Mouse (Mus musculus): ENCODE results near the gene Zrsr1.
A peak's percentile ranks its signal among the peaks of the same experiment; 100 is the strongest.

Gene Zrsr1

DNA sequence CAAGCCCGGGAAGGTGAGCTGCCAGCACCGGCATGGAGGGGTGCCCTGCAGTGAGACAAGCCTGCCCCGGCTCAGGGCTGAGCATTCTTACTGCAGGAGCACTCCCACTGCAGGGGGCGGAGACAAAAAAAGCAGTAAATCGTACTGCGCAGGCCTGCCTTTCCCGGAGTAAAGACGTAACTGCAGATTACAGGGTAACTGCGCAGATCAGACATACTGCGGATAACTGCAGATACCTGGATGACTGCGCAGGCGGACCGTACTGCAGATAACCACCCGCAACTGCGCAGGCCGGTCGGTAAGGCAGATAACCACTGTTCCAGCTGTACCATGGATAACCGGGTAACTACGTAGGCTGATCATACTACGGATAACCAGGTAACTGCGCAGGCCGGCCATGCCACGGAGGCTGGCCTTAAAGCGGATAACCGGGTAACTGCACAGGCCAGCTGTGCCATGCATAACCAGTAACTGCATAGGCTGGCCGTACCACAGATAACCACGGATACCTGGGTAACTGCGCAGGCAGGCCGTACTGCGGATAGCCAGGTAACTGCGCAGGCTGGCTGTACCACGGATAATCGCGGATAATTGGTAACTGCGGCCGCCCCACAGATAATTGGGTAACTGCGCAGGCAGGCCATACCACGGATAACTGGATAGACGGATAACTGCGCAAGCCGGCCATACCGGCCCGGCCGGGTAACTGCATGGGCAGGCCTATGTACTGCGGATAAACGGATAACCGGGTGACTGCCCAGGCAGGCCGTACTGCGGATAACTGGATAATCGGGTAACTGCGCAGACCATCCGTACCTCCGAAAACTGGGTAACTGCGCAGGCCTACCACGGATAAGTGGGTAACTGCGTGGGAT is at the start of gene Zrsr1:
Zrsr1 (plus strand) TSS at position 171 of the 875 bp plus-strand sequence.
- no peak for DNase-seq (ENCODE audit: low spot score)

DNA sequence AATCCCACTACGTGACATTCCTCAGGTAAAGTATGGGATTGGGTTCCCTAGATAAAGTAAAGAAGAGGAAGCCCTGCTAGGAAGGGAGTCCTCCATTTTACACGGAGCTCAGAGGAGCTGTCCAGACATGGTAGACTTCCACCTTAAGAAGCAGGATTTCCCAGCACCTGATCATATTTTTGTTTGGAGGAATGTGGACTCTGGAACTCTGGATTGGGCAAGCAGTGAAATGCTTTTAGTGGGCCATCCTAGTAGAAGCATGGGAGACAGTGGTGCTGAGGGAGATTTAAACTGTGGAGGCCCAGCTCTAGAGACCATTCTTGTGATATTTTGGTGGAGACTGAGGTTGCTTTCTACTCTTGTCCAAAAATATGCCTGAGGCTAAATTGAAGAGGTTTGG is 49.3 kb upstream of the Zrsr1 start:
- DNase-seq (ENCODE audit: low spot score), result no peak

DNA sequence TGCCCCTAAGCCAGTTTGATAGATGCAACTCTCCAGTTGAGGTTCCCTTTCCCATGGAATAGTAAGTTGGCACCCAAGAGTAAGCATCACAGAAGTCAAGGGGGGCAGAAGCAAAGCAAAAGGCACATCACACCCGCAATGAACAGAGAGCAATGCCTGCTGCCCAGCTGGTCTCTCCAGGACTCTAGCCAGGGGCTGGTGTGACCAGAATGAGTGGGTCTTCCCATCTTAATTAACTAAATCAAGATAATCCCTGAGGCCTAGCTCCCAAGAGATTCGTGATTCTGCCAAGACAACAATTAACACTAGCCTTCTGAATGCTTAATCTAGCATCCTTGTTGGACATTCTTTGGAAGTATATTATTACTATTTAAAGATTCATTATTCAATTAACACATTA is 48.2 kb upstream of the Zrsr1 start:
- peak; percentile 57 for DNase-seq (ENCODE audit: low spot score)

DNA sequence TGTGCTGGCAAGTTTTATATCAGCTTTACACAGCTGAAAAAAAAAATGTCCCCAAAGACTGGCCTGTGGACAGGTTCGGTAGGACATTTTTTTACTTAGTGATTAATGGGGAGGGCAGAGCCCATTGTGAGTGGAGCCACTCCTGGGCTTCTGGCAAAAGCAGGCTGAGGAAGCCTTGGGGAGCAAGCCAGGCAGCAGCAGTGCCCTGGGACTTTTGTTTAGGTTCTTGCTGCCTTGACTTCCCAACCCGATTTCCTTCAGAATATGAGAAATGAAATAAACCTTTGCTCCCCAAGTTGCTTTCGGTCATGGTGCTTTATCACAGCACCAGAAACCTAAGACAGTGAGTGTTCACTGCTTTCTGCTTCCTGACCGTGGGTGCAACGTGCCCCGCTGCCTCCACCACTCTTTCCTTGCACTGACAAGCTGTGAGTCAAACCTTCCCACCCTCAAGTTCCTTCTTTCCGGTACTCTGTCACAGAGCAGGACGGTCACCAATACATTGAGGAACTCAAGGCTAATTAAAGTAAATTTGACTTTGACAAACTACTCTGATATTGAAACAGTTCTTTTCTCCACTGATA is 43.1 kb upstream of the Zrsr1 start:
- no peak for DNase-seq (ENCODE audit: low spot score)

- peak; percentile 30 for DNase-seq (ENCODE audit: low spot score)
Observed at GRCm38 (mm10) chr11:22930129-22930528, 41.7 kb upstream of the Zrsr1 start.

- no peak for DNase-seq (ENCODE audit: low spot score)
Observed at GRCm38 (mm10) chr11:22931320-22931905, 40.4 kb upstream of the Zrsr1 start.

DNA sequence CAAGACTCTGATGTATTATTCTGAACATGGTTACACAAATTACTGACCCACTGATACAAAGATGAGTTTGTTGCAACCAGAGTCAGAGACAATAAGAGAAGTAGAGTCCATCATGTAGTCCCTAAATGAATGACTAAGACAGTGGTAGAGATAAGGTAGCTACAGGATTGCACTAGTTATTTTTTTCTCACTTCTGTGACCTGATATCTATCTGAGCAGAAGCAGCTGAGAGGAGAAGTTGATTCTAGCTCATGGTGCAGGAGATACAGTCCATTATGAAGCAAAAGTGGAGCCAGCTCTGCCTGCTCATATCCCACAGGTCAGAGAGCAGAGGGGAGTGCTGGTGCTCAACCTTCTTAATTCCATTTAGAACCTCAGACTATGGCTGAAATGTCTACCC is 39.6 kb upstream of the Zrsr1 start:
- no peak for DNase-seq (ENCODE audit: low spot score)

GRCm38 (mm10) chr11:22936446-22937125 is 35.2 kb upstream of the Zrsr1 start:
- DNase-seq (ENCODE audit: low spot score), result no peak

- no peak for DNase-seq (ENCODE audit: low spot score)
Observed at GRCm38 (mm10) chr11:22937716-22938316, 34.0 kb upstream of the Zrsr1 start.

DNA sequence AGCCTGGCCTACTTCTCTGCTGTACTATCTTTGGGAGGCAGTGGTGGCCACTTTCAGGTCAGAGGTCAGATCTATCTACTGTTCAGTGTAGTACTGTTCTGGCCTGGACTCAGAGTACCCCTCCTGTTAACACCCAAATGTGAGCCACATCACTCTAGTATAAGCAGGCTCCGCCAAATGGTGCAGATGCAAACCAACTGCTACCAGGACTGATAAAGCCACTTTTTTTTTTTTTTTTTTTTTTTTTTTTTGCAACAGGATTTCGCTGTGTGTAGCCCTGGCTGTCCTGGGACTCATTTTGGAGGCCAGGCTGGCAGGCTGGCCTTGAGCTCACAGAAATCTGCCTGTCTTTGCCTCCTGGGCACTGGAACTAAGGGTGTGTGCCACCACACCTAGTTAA is 32.8 kb upstream of the Zrsr1 start:
- no peak for DNase-seq (ENCODE audit: low spot score)

DNA sequence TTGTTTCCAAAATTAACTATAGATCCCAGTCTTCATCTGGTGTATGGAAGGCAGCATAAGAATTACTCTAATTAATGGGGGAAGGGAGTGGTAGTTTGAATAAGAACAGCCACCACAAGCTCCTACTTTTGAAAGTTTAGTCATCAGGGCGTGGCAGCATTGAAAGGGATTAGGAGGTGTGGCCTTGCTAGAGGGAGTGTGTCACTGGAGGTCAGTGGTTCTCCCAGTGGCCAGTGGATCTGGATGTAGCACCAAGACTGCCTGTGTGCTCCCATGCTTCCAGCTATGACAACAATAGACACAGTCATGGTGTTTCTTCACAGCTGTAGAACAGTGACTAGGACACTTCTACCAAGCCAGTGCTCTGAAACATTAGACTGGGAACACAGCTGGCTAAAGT is 22.7 kb upstream of the Zrsr1 start:
- DNase-seq (ENCODE audit: low spot score), result no peak

DNA sequence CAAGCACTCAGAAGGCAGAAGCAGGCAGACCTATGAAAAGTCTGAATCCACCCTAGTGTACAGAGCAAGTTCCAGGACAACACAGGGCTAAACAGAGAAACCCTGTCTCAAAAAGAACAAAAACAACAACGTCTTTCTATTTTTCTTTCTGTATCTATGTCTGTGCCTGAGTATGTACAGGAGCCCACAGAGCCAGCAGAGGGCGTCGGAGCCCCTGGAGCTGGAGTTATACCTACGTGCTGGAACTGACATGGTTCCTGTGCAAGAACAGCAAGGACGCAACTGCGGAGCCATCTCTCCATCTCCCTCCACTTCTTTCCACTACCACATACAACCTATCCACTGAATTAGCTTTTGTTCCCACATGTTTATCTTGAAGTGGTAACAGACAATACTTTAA is 21.7 kb upstream of the Zrsr1 start:
- DNase-seq (ENCODE audit: low spot score), result no peak

DNA sequence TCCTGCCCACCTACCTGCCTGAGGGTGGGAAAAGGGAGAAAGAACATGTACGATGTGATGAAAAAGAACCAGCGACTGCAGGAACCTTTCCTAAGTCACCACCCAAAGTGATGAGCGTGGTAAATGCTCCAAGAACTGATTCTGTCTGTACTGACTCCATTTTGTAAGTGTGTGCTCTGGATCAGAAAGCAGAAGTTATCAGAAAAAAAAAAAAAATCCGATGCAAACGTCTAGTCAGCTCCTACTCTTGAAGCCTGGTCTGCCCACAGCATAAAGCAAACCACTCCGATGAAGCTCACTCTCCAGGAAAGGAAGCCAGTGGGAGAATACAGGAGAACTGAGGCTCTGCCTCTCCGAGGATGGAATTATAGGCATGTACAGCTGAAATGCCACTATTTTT is 19.1 kb upstream of the Zrsr1 start:
- DNase-seq (ENCODE audit: low spot score), result no peak

- DNase-seq (ENCODE audit: low spot score), result no peak
Observed at GRCm38 (mm10) chr11:22956346-22956745, 15.5 kb upstream of the Zrsr1 start.

DNA sequence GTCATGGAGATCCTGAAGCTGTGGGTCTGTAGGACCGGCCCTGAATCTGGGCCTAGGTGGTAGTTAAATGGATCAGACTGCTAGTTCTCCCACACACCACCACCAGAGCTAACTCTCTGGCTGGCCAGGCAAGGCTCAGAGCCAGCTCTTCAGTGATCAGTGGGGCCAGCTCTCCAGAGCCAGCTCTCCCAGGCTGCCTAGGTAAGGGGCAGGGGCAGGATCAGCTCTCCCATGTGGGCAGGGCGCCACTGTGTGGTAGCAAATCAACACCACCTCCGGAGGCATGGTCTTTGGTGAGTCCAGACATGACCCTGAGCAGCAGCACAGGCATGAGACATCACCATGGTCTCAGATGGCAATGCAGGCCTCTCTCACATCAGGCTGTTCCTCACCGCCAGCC is 15.0 kb upstream of the Zrsr1 start:
- peak; percentile 79 for DNase-seq (ENCODE audit: low spot score)

DNA sequence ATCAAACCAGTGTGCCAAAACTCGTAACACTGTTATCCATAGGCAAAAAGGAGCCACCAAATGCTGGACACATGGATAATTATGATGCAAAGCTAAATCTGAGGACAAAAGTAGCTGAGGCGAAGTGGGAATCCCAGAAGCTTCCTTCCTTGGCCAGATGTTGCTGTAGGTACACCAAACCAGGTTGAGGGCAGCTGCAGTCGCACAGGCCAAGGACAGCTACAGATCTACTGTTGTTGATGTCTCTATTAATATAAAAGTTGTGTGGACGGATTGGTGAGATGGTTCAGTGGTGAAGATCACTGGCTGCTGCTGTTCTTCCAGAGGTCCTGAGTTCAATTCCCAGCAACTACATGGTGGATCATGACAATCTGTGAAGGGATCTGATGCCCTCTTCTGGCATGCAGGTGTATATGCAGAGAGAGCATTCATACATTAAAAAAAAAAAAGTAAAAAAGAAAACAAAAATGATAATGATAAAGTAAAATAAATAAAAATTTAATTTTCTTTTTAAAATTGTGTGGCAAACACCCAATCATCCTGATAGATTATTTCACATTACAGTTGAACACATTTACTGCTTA is 13.9 kb upstream of the Zrsr1 start:
- DNase-seq (ENCODE audit: low spot score), result no peak

DNA sequence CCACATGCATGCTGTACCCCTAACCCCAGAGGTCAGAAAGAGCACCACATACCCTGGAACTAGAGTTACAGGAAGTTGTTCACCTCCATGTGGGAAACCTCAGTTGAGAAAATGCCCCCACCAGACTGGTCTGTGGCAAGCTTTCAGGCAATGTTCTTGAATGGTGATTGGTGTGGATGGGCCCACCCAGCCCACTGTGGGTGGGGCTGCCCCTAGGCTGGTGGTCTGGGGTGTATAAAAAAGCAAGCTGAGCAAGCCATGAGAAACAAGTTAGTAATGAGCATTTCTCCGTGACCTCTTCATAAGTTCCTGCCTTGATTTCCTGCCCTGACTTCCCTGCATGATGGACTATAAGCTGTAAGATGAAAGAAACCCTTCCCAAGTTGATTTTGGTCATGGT is 9.7 kb upstream of the Zrsr1 start:
- no peak for DNase-seq (ENCODE audit: low spot score)

- DNase-seq (ENCODE audit: low spot score), result no peak
Observed at GRCm38 (mm10) chr11:22964401-22964800, 7.4 kb upstream of the Zrsr1 start.

- peak; percentile 55 for DNase-seq (ENCODE audit: low spot score)
Observed at GRCm38 (mm10) chr11:22965503-22965902, 6.3 kb upstream of the Zrsr1 start.

GRCm38 (mm10) chr11:22969486-22969885 is 2.3 kb upstream of the Zrsr1 start:
- no peak for DNase-seq (ENCODE audit: low spot score)

DNA sequence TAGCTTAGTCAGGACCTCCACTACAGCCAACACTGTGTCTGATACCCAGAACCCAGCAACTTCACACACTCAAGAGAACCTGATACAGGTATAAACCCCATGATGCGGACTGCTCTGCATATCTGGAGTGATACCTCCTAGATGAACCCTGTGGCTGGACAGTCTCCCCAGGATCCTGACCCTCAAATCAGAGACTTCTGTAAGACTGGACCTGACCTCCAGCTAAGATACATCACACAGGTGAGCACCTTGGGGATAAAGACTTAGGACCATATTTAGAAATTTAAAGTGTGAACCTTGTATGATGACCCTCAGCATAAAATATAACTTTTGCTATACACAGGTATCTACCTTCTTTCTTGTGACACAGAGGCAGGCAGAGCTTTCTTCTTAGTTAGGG is 1.3 kb upstream of the Zrsr1 start:
- DNase-seq (ENCODE audit: low spot score), result no peak
